Mouse (Mus musculus): ENCODE results near the gene Paxx.

The Paxx gene

GRCm38 (mm10) chr2:25460551-25461309, at the start of gene Paxx:
Gene Paxx (minus strand): TSS chr2:25461094.
- peak; percentile 94 for DNase-seq (ENCODE audit: low read depth in 2 of 2, low spot score in 2 of 2)

DNA sequence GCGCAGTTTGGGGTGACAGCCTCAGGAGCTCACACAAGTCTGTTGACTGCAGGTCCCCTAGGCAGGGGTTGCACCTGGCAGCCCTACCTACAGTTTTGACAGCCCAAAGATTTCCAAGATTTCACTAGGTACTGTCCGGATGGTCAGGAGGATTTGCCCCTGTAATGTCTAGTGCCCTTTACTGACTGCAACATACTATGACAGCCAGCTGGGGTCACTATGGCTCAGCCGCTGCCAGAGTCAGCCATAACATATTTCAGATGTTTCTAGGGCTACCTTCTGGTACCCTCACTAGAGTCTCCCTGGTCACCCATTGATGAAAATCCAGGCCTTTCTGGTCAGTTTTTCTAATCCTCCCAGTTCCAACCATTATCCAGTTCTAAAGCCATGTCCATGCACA, 49.0 kb upstream of the Paxx start:
- DNase-seq (ENCODE audit: low read depth in 2 of 2, low spot score in 2 of 2): no peak

DNA sequence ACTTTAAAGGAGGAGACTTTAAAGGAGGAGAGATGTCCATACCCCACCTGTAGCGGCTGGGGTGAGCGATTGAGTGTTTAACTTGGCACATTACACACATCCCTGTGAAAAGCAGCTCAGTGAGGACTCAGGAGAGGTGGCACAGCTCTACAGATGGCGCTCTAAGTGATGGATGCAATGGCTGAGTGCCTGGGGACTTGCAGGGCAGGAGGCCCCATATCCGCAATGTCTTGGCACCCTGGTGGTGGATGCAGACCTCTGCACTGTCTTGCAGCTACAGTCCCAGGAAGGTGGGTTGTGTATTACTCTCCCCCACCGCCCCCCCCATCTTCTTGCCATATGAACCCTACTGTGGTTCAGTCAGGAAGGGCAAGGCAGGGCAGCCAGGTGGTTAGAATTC, 46.1 kb upstream of the Paxx start:
- no peak for DNase-seq (ENCODE audit: low read depth in 2 of 2, low spot score in 2 of 2)

DNA sequence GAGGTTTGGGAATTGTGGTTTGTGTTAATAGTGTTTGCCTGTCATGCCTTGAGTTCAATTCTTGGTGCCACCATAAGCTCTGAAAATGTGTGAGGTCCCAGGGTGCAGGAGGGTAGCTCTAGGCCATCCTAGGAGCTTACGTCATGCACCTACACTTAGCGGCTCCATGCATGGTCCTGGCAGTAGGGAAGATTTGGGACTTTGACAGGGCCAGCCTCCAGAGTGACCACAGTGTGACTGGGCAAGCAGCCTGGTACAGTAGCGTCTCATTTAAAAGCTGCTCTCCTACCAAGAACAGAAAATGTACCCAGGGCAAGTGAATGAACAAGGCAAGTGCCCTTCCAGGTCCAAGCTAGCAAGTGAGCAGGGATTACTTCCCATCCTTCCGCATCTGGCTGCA, 45.0 kb upstream of the Paxx start:
- no peak for DNase-seq (ENCODE audit: low read depth in 2 of 2, low spot score in 2 of 2)

DNA sequence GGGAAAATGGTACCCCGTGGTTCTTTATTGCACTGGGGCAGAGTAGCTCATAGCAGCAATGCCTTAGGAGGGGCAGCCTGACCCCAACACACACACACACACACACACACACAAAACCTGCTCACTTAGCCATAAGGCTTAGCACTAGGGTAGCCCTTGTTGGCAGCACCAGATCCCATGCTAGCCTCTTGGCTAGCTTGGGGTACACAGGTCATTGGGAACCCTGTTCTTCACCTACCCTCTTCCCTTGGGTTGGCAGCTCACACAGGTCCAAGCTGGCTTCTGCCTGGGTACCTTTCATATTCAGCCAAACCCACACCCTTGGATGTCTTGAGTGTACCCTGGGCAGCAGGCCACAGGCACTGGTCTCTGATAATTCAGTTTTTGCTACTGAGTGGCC, 44.1 kb upstream of the Paxx start:
- DNase-seq (ENCODE audit: low read depth in 2 of 2, low spot score in 2 of 2): no peak

DNA sequence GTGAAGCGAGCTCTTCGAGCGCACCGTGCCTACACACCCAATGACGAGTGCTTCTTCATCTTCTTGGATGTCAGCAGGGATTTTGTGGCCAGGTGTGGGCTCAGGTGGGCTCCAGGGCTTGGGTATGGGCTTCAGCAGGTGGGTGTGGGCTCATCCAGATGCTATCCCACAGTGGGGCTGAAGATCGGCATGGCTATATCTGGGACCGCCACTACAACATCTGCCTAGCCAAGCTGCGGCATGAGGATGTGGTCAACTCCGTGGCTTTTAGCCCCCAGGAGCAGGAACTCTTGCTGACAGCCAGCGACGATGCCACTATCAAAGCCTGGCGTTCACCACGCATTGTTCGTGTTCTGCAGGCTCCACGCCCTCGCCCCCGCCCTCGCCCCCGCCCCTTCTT, 43.6 kb upstream of the Paxx start:
- DNase-seq (ENCODE audit: low read depth in 2 of 2, low spot score in 2 of 2): no peak

GRCm38 (mm10) chr2:25502726-25503125, 41.8 kb upstream of the Paxx start:
- DNase-seq (ENCODE audit: low read depth in 2 of 2, low spot score in 2 of 2): no peak

- no peak for DNase-seq (ENCODE audit: low read depth in 2 of 2, low spot score in 2 of 2)
These were observed 40.9 kb upstream of the Paxx start, which contains the start of gene C8g for GRCm38 (mm10) chr2:25501593-25502486. Gene C8g (minus strand): TSS chr2:25501719.

- peak; percentile 63 to 66 for DNase-seq (ENCODE audit: low read depth in 2 of 2, low spot score in 2 of 2)
These were observed 39.9 kb upstream of the Paxx start, which contains the start of gene Fbxw5 for GRCm38 (mm10) chr2:25500576-25501405. Gene Fbxw5 (plus strand): TSS chr2:25500750.

- DNase-seq (ENCODE audit: low read depth in 2 of 2, low spot score in 2 of 2): no peak
These were observed 39.2 kb upstream of the Paxx start for GRCm38 (mm10) chr2:25500071-25500575.

GRCm38 (mm10) chr2:25498622-25499478, 38.0 kb upstream of the Paxx start:
- DNase-seq (ENCODE audit: low read depth in 2 of 2, low spot score in 2 of 2): no peak

- DNase-seq (ENCODE audit: low read depth in 2 of 2, low spot score in 2 of 2): no peak
These were observed 37.1 kb upstream of the Paxx start for GRCm38 (mm10) chr2:25497846-25498575.

DNA sequence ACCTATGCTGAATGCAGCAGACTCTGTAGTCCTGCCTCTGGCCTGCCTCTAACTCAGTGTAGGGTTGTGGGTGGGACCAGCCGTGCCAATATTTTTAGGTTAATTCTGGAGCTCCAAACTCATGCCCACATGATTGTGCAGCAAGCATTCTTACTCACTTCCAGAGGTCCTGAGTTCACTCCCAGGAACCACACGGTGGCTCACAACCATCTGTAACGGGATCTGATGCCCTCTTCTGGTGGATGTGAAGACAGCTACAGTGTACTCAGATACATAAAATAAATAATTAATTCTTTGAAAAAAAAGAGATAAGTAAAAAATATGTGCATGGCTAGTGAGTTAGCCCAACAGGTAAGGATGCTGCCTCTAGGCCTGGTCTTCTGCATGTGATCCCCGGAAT, 35.6 kb upstream of the Paxx start:
- no peak for DNase-seq (ENCODE audit: low read depth in 2 of 2, low spot score in 2 of 2)

DNA sequence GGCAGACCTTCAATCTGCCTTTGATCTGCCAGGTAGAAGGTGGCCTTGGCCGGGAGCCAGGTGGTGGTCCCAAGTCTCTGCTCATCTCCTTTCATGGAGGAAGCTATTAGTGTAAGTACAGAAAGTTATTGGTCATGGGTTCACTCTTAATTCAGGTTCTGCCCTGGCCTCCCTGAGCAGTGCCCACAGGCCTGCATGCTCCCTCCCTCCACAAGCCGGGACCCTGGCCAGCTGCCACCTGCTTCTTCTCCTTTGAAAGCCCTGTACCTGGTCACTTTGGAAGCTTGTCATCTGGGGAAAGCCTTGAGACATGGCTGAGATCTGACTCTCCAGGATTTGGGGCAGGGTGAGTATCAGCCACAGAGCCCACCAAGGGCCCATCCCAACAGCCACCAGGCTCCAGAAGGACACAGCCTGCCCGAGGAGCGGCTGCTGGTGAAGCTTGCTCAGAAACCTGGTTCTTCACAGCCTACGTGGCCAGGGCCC, 32.6 kb upstream of the Paxx start, which contains the start of gene Lcn12:
Lcn12 (minus strand) TSS at position 436 of the 486 bp plus-strand sequence.
- no peak for DNase-seq (ENCODE audit: low read depth in 2 of 2, low spot score in 2 of 2)

- DNase-seq (ENCODE audit: low read depth in 2 of 2, low spot score in 2 of 2): no peak
These were observed 32.1 kb upstream of the Paxx start for GRCm38 (mm10) chr2:25492988-25493387.

DNA sequence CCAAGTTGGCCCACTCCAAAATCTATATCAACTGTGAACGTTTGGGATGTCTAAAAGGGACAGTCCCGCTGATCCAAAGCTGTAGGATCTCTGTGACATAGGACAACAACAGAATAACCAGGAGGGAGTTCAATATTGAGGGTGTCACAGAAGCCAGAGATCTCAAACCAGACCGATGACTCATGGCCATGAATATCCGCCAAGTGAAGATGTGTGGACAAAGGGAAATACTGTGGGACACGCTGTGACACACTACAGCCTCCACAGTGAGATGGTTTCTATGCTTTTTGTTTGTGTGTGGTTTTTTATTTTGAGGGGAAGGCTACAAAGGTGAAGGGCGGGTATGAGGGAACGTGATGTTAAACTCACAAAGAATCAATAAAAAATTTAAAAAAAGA, 27.8 kb upstream of the Paxx start:
- DNase-seq (ENCODE audit: low read depth in 2 of 2, low spot score in 2 of 2): no peak

GRCm38 (mm10) chr2:25487965-25488670, 27.2 kb upstream of the Paxx start:
- no peak for DNase-seq (ENCODE audit: low read depth in 2 of 2, low spot score in 2 of 2)

DNA sequence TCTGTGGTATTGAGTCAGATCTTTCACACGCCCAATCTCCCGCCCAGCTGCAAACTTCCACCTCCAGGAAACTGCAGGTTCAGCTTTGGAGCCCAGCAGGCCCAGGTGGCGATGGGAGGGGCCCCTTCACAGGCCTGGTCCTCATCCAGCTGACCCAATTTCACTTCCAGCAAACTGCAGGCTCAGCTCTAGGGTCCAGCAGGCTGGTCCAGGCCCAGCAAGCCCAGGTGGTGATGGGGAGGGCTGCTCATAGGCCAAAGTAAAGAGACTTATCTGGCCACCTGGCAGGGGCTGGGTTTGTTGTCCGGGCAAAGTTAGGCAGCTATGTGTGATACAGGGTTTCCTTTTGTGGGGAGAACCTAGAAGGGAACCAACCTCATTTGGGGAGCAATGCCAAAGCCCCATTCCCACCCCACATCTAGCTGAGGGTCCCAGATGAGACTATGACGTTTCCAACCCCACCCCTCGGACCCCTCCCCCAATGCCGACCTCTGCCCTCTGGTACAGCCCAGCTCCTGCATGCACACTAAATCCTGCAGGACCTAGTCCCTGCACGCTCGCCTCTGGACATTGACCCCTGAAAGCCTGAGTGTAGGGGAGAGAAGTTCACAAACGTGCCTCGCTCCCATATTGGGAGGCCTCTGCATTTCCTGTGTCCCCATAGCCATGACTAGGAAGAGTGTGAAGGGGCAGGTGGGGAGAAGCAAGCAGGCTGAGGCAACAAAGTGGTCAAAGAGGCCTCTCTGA, 24.2 kb upstream of the Paxx start:
- DNase-seq (ENCODE audit: low read depth in 2 of 2, low spot score in 2 of 2): no peak

All from CD8-positive naive resting alpha-beta T cell, adult 2 months (primary cell).